Mouse (Mus musculus): Measurements from ENCODE around the gene Mtch2. TPM values are rescaled to one million over a fixed set of nuclear protein-coding genes. Genes with fewer than 3 reads are reported as not detected.
A peak's percentile ranks its signal among the peaks of the same experiment; 100 is the strongest.

Mtch2 gene
- polyA plus RNA-seq (2014; fragmentation: Nextera tagmentation; extraction: Ambion mirVana): 288 and 291 TPM in 2 replicates

DNA sequence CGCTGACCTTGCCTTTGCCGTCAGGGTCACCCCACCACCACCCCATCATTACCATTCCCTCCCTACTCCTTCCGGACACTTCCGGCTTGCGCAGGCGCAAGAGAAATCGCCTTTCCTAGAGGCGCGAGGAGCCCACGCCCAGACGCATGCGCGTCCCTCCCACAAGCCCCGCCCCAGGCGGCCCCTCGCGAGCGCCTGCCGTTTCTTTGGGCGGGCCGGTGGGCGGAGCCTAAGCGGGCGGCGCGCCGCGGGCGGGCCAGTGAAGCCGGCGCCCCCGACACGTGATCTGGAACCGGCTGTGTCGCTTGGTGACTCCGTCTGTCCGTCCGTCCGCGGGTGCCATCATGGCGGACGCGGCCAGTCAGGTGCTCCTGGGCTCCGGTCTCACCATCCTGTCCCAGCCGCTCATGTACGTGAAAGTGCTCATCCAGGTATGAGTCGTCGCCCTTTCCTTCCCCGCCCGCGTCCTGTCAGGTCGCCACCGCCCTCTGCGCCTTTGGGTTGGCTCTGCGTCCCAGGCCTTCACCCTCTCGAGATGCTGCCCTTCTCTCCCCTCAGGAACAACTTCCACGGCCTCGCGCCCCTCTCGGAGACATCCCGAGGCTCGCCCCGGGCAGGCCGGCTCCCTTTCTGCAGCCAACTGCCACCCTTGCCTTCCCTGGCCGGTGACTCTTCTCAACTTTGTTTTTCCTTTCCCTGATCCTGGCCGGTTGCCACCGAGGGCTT, at the start of gene Mtch2:
Gene Mtch2 (plus strand): TSS at position 201 of the 726 bp plus-strand sequence.
- WGBS: under 1% methylated on average over 58 of the region's 67 CpGs
- Histone ChIP-seq H3K27me3 (ENCODE audit: control insufficient read depth, insufficient read depth, low read length) (no peaks in the 10 kb centered on the region), H3K36me3 (ENCODE audit: control insufficient read depth, insufficient read depth, low read length) (peaks cover 5% of the 10 kb centered on the region), H3K9ac (ENCODE audit: low read length) (peak within 1 kb of the TSS; percentile 82), H3K9me3 (ENCODE audit: control insufficient read depth, low read length) (no peaks in the 10 kb centered on the region), H3K4me2 (ENCODE audit: low read depth) (peak within 1 kb of the TSS; percentile 57), H3K4me3 (ENCODE audit: low read depth, low read length) (peak within 1 kb of the TSS; percentile 65), H3K4me1 (ENCODE audit: control insufficient read depth, insufficient read depth, low read length) (no peaks in the 10 kb centered on the region), H3K27ac (ENCODE audit: low read depth, low read length) (peak within 1 kb of the TSS; percentile 79; the same call in 1 of the 2 replicates)
- ATAC-seq (ENCODE audit: insufficient read depth, low FRiP score, low TSS enrichment): peak; percentile 95
- peak; percentile 100 for DNase-seq (ENCODE audit: low spot score)

- H3K4me3 ChIP-seq (ENCODE audit: low read depth, low read length): no peak overlapping the region
- no peak overlapping the region for H3K27ac ChIP-seq (ENCODE audit: low read depth, low read length)
- H3K4me1 ChIP-seq (ENCODE audit: control insufficient read depth, insufficient read depth, low read length): no peaks in the 10 kb centered on the region
- no peak overlapping the region for H3K4me2 ChIP-seq (ENCODE audit: low read depth)
- no peak overlapping the region for H3K9ac ChIP-seq (ENCODE audit: low read length)
- no peaks in the 10 kb centered on the region for H3K36me3 ChIP-seq (ENCODE audit: control insufficient read depth, insufficient read depth, low read length)
- ATAC-seq (ENCODE audit: insufficient read depth, low FRiP score, low TSS enrichment): no peak
- DNase-seq (ENCODE audit: low spot score): no peak
- no peaks in the 10 kb centered on the region for H3K9me3 ChIP-seq (ENCODE audit: control insufficient read depth, low read length)
- WGBS: 89% methylated on average over 6 of the region's 6 CpGs
- no peaks in the 10 kb centered on the region for H3K27me3 ChIP-seq (ENCODE audit: control insufficient read depth, insufficient read depth, low read length)
These were observed 38.5 kb upstream of the Mtch2 start for GRCm38 (mm10) chr2:90808241-90809126.

DNA sequence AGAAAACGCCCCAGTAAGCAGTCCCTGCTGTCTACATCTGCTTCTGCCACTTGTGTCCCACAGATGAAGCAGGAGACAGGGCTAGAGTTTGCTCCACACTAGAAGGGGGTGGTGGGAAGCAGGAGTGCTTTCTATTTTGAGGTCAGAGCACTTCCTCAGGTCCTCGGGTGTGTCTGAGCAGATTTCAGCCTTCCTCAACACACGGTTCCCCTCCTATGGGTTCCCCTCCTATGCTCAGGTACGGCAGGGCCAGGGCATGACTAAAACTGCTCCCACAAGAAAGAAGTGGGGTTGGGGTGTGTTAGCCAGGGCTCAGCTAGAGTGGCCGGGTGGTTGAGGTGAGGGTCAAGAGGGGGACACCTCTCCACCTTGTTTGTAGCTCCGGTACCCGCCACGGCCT, 36.2 kb upstream of the Mtch2 start:
- no peak overlapping the region for H3K4me2 ChIP-seq (ENCODE audit: low read depth)
- WGBS: 93% methylated on average over 8 of the region's 8 CpGs
- H3K9ac ChIP-seq (ENCODE audit: low read length): no peak overlapping the region
- no peak overlapping the region for H3K4me3 ChIP-seq (ENCODE audit: low read depth, low read length)
- no peak overlapping the region for H3K27ac ChIP-seq (ENCODE audit: low read depth, low read length)
- H3K4me1 ChIP-seq (ENCODE audit: control insufficient read depth, insufficient read depth, low read length): no peaks in the 10 kb centered on the region
- no peak for ATAC-seq (ENCODE audit: insufficient read depth, low FRiP score, low TSS enrichment)
- DNase-seq (ENCODE audit: low spot score): no peak
- H3K36me3 ChIP-seq (ENCODE audit: control insufficient read depth, insufficient read depth, low read length): no peaks in the 10 kb centered on the region
- no peaks in the 10 kb centered on the region for H3K9me3 ChIP-seq (ENCODE audit: control insufficient read depth, low read length)
- H3K27me3 ChIP-seq (ENCODE audit: control insufficient read depth, insufficient read depth, low read length): no peaks in the 10 kb centered on the region

GRCm38 (mm10) chr2:90815266-90815665, 31.7 kb upstream of the Mtch2 start:
- 77% methylated on average over 2 of the region's 2 CpGs for WGBS
- ATAC-seq (ENCODE audit: insufficient read depth, low FRiP score, low TSS enrichment): no peak

DNA sequence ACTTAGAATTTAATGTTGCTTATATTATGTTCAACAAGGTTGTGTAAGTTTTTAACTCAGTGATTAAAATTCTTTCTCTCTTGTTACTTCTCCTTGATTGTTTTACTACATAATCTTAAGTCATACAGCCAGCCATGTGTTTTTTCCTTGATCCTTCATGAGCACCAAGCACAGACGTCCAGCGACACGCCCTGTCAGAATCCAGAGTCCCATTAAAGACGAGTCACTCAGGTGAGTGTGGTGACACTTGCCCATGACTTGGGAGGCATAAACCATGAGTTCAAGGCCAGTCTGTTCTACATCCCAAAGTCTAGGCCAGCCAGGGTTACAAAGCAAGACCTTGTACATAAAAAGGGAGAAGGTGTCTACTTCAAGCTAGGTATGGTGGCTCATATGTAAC, 30.8 kb upstream of the Mtch2 start:
- ATAC-seq (ENCODE audit: insufficient read depth, low FRiP score, low TSS enrichment) (no peak), DNase-seq (ENCODE audit: low spot score) (no peak)
- no peak overlapping the region for H3K4me3 ChIP-seq (ENCODE audit: low read depth, low read length)
- H3K4me1 ChIP-seq (ENCODE audit: control insufficient read depth, insufficient read depth, low read length): no peaks in the 10 kb centered on the region
- no peak overlapping the region for H3K9ac ChIP-seq (ENCODE audit: low read length)
- no peak overlapping the region for H3K27ac ChIP-seq (ENCODE audit: low read depth, low read length)
- H3K27me3 ChIP-seq (ENCODE audit: control insufficient read depth, insufficient read depth, low read length): no peaks in the 10 kb centered on the region
- 90% methylated on average over 4 of the region's 4 CpGs for WGBS
- no peaks in the 10 kb centered on the region for H3K36me3 ChIP-seq (ENCODE audit: control insufficient read depth, insufficient read depth, low read length)
- H3K4me2 ChIP-seq (ENCODE audit: low read depth): no peak overlapping the region
- H3K9me3 ChIP-seq (ENCODE audit: control insufficient read depth, low read length): no peaks in the 10 kb centered on the region

More at GRCm38 (mm10) chr2:90815266-90815665, 31.7 kb upstream of the Mtch2 start:
- no peaks in the 10 kb centered on the region for H3K4me1 ChIP-seq (ENCODE audit: control insufficient read depth, insufficient read depth, low read length)
- H3K9me3 ChIP-seq (ENCODE audit: control insufficient read depth, low read length): no peaks in the 10 kb centered on the region
- no peaks in the 10 kb centered on the region for H3K36me3 ChIP-seq (ENCODE audit: control insufficient read depth, insufficient read depth, low read length)
- no peak overlapping the region for H3K4me3 ChIP-seq (ENCODE audit: low read depth, low read length)
- H3K9ac ChIP-seq (ENCODE audit: low read length): no peak overlapping the region
- H3K4me2 ChIP-seq (ENCODE audit: low read depth): no peak overlapping the region
- no peak overlapping the region for H3K27ac ChIP-seq (ENCODE audit: low read depth, low read length)
- H3K27me3 ChIP-seq (ENCODE audit: control insufficient read depth, insufficient read depth, low read length): no peaks in the 10 kb centered on the region
- DNase-seq (ENCODE audit: low spot score): no peak

DNA sequence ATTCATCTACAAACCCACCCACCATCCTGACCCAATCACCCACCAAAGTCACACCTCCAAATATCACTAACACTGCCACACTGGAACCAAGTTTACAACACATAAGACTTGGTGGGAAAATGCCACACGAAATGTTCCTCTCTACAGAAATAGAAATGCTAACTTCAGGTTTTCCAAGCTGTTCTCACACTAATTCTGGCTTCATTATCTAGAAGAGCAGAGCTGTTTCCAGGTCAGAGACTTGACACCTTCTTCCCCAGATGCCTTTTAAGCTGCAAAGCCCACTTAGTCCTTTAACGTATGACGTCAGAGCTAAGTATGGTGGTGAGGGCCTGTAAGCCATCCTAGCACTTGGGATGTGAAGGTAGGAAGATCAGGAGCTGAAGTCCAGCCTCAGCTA, 28.2 kb upstream of the Mtch2 start:
- no peak overlapping the region for H3K27ac ChIP-seq (ENCODE audit: low read depth, low read length)
- DNase-seq (ENCODE audit: low spot score) (no peak), ATAC-seq (ENCODE audit: insufficient read depth, low FRiP score, low TSS enrichment) (no peak)
- H3K9me3 ChIP-seq (ENCODE audit: control insufficient read depth, low read length): no peaks in the 10 kb centered on the region
- no peak overlapping the region for H3K4me3 ChIP-seq (ENCODE audit: low read depth, low read length)
- no peak overlapping the region for H3K9ac ChIP-seq (ENCODE audit: low read length)
- H3K4me1 ChIP-seq (ENCODE audit: control insufficient read depth, insufficient read depth, low read length): no peaks in the 10 kb centered on the region
- no peak overlapping the region for H3K4me2 ChIP-seq (ENCODE audit: low read depth)
- no peaks in the 10 kb centered on the region for H3K36me3 ChIP-seq (ENCODE audit: control insufficient read depth, insufficient read depth, low read length)
- H3K27me3 ChIP-seq (ENCODE audit: control insufficient read depth, insufficient read depth, low read length): no peaks in the 10 kb centered on the region
- WGBS: 91% methylated on average over 3 of the region's 3 CpGs

DNA sequence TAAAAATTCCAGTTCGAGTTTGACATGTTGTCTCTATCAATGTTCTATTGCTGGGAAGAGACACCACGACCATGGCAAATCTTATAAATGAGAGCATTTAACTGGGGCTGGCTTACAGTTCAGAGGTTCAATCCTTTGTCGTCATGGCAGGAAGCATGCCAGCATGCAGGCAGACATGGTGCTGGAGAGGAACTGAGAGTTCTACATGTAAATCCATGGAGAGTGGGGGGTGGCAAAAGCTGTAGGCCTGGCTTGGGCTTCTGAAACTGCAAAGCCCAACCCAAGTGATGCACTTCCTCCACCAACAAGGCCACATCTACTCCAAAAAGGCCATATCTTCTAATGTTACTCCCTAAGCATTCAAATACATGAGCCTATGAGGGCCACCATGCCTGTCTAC, 26.1 kb upstream of the Mtch2 start:
- ATAC-seq (ENCODE audit: insufficient read depth, low FRiP score, low TSS enrichment) (no peak), DNase-seq (ENCODE audit: low spot score) (no peak)
- 89% methylated on average over 3 of the region's 3 CpGs for WGBS
- Histone ChIP-seq H3K27me3 (ENCODE audit: control insufficient read depth, insufficient read depth, low read length) (no peaks in the 10 kb centered on the region), H3K4me2 (ENCODE audit: low read depth) (no peak overlapping the region), H3K9me3 (ENCODE audit: control insufficient read depth, low read length) (no peaks in the 10 kb centered on the region), H3K36me3 (ENCODE audit: control insufficient read depth, insufficient read depth, low read length) (no peaks in the 10 kb centered on the region), H3K4me1 (ENCODE audit: control insufficient read depth, insufficient read depth, low read length) (no peaks in the 10 kb centered on the region), H3K4me3 (ENCODE audit: low read depth, low read length) (no peak overlapping the region), H3K9ac (ENCODE audit: low read length) (no peak overlapping the region), H3K27ac (ENCODE audit: low read depth, low read length) (no peak overlapping the region)

- ATAC-seq (ENCODE audit: insufficient read depth, low FRiP score, low TSS enrichment) (no peak), DNase-seq (ENCODE audit: low spot score) (no peak)
- Histone ChIP-seq H3K27ac (ENCODE audit: low read depth, low read length) (no peak overlapping the region), H3K4me1 (ENCODE audit: control insufficient read depth, insufficient read depth, low read length) (no peaks in the 10 kb centered on the region), H3K9me3 (ENCODE audit: control insufficient read depth, low read length) (no peaks in the 10 kb centered on the region), H3K27me3 (ENCODE audit: control insufficient read depth, insufficient read depth, low read length) (no peaks in the 10 kb centered on the region), H3K4me2 (ENCODE audit: low read depth) (no peak overlapping the region), H3K9ac (ENCODE audit: low read length) (no peak overlapping the region), H3K4me3 (ENCODE audit: low read depth, low read length) (no peak overlapping the region), H3K36me3 (ENCODE audit: control insufficient read depth, insufficient read depth, low read length) (no peaks in the 10 kb centered on the region)
- 81% methylated on average over 2 of the region's 2 CpGs for WGBS
These were observed 24.0 kb upstream of the Mtch2 start for GRCm38 (mm10) chr2:90822978-90823377.
